In the genomic region with DNA sequence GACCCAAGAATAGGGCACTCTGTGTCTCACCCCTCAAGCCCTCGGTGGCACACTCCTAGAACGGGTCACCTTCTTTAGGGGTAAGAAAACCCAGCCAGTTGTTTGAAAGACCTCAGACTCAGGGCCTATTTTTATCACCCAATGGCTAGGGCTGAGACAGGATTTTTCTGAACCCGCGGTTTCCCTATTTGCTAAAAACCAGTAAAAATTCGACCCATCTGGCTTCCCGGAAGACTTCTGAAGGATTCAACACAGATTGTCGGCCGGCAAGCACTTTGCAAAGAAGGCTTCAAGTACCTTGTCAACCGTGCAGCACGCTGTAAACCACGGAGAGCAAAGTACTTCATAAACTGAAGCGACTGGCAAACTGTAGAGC, we compare ENCODE assay signal across 9 mouse cellular contexts. TPM values are rescaled to one million over a fixed set of nuclear protein-coding genes. Genes with fewer than 3 reads are reported as not detected.
DNase-seq lines count a peak whose midpoint lies in the region; ATAC-seq and TF ChIP-seq lines count a peak whose summit lies in the region.
"Had no signal": no experiment of that assay in that cellular context is flagged by ENCODE, and none has a peak within 500 bp of the region (broad histone marks: within the 10 kb centered on the region; RNA-seq: fewer than 3 reads in every experiment).

No protein-coding gene starts in this region.

- H3K4me2 ChIP-seq in lung, embryonic 15.5 days: peak overlapping the region; percentile 91
- H3K4me2 ChIP-seq in embryonic facial prominence, embryonic 15.5 days (replicated peaks): peak overlapping the region; percentile 96

- no peaks in the 10 kb centered on the region for H3K9me3 ChIP-seq in lung, embryonic 15.5 days
- H3K9me3 ChIP-seq in embryonic facial prominence, embryonic 15.5 days (replicated peaks): no peaks in the 10 kb centered on the region
- no peaks in the 10 kb centered on the region for H3K9me3 ChIP-seq in limb, embryonic 10.5 days (replicated peaks)

- H3K36me3 ChIP-seq in lung, embryonic 15.5 days: no peaks in the 10 kb centered on the region
- no peaks in the 10 kb centered on the region for H3K36me3 ChIP-seq in embryonic facial prominence, embryonic 15.5 days
- no peaks in the 10 kb centered on the region for H3K36me3 ChIP-seq in limb, embryonic 10.5 days
- no peaks in the 10 kb centered on the region for H3K36me3 ChIP-seq in small intestine, adult 2 months (ENCODE audit: control insufficient read depth, insufficient read depth, low read length)

- H3K4me1 ChIP-seq in lung, embryonic 15.5 days: peaks cover 62% of the 10 kb centered on the region
- no peaks in the 10 kb centered on the region; the same call in 1 of the 2 replicates for H3K4me1 ChIP-seq in lung, adult 2 months (ENCODE audit: control insufficient read depth, insufficient read depth, low read length)
- peaks cover 68% of the 10 kb centered on the region for H3K4me1 ChIP-seq in embryonic facial prominence, embryonic 15.5 days
- H3K4me1 ChIP-seq in limb, embryonic 10.5 days: peaks cover 79% of the 10 kb centered on the region
- H3K4me1 ChIP-seq in small intestine, adult 2 months (ENCODE audit: control insufficient read depth, insufficient read depth, insufficient read length, low read length): peaks cover 49% of the 10 kb centered on the region

- H3K9ac ChIP-seq in lung, embryonic 15.5 days: peak overlapping the region; percentile 53
- H3K9ac ChIP-seq in embryonic facial prominence, embryonic 15.5 days: no peak overlapping the region

- ATAC-seq in lung, embryonic 15.5 days (ENCODE audit: borderline replicate concordance, extremely low read depth, low FRiP score, low TSS enrichment): no peak
- ATAC-seq in embryonic facial prominence, embryonic 15.5 days (ENCODE audit: insufficient number of reproducible peaks, low FRiP score, low TSS enrichment, low read depth): no peak

- no peak for TF ChIP-seq CTCF in lung, adult 2 months (IDR thresholded peaks at IDR 0.05; ENCODE audit: insufficient read depth, low read length)
- no peak for TF ChIP-seq CTCF in small intestine, adult 2 months (IDR thresholded peaks at IDR 0.05; ENCODE audit: extremely low read depth, insufficient read length, insufficient replicate concordance, low read depth, low read length)

- peak overlapping the region; percentile 47; the same call in 1 of the 2 replicates for H3K27ac ChIP-seq in lung, embryonic 15.5 days
- peak overlapping the region; percentile 95 for H3K27ac ChIP-seq in embryonic facial prominence, embryonic 15.5 days (replicated peaks)
- H3K27ac ChIP-seq in limb, embryonic 10.5 days: peak overlapping the region; percentile 97
- no peak overlapping the region for H3K27ac ChIP-seq in small intestine, adult 2 months (ENCODE audit: insufficient read depth, low read depth, low read length)

- no peak for TF ChIP-seq POLR2A in lung, adult 2 months (IDR thresholded peaks at IDR 0.05; ENCODE audit: borderline replicate concordance, extremely low read depth, low read depth, low read length)
- no peak for TF ChIP-seq POLR2A in small intestine, adult 2 months (IDR thresholded peaks at IDR 0.05; ENCODE audit: low read depth, low read length)

- 6% methylated on average over 12 of the region's 12 CpGs for WGBS in lung, embryonic 15.5 days
- WGBS in lung, adult 2 months: 13% methylated on average over 12 of the region's 12 CpGs
- whole genome bisulfite sequencing in embryonic facial prominence, embryonic 15.5 days: 6% methylated on average over 12 of the region's 12 CpGs
- 9% methylated on average over 12 of the region's 12 CpGs for WGBS in limb, embryonic 10.5 days
- WGBS in small intestine, adult 2 months: 3% methylated on average over 12 of the region's 12 CpGs

- H3K27me3 ChIP-seq in lung, embryonic 15.5 days: peaks cover 64% of the 10 kb centered on the region
- H3K27me3 ChIP-seq in embryonic facial prominence, embryonic 15.5 days: peaks cover 8% of the 10 kb centered on the region
- H3K27me3 ChIP-seq in limb, embryonic 10.5 days (ENCODE audit: low read depth, poor library complexity, severe bottlenecking): peaks cover 59% of the 10 kb centered on the region
- no peaks in the 10 kb centered on the region; the same call in 1 of the 2 replicates for H3K27me3 ChIP-seq in small intestine, adult 2 months (ENCODE audit: control insufficient read depth, insufficient read depth, low read length)

- no peak for DNase-seq in lung, adult 2 months
- DNase-seq in limb, embryonic 10.5 days (ENCODE audit: low spot score): no peak
- no peak for DNase-seq in right cerebral cortex, postnatal 36 days (ENCODE audit: low spot score in 2 of 2)
- no peak for DNase-seq in frontal cortex, postnatal 14 days (ENCODE audit: low spot score in 2 of 2)
- no peak for DNase-seq in gastrocnemius, adult 8-10 months (ENCODE audit: low spot score in 2 of 2)
- DNase-seq: kidney, adult 9 months had no signal

- peak overlapping the region; percentile 67 for H3K4me3 ChIP-seq in lung, embryonic 15.5 days
- H3K4me3 ChIP-seq in lung, adult 2 months (replicated peaks; ENCODE audit: extremely low read depth, low read depth, low read length): no peak overlapping the region
- H3K4me3 ChIP-seq in embryonic facial prominence, embryonic 15.5 days (replicated peaks): peak overlapping the region; percentile 67
- peak overlapping the region; percentile 80 for H3K4me3 ChIP-seq in limb, embryonic 10.5 days
- H3K4me3 ChIP-seq in small intestine, adult 2 months (ENCODE audit: low read depth, low read length): peak overlapping the region; percentile 86

RNA-seq across cellular contexts. Expression of a gene that starts 1.4 kb away (rescaled TPM):
- polyA plus RNA-seq in lung, embryonic 15.5 days (2015; fragmentation: Nextera tagmentation; extraction: Ambion mirVana): 5.1 and 5.8 TPM in 2 replicates
- 4.6 and 6.8 TPM in 2 replicates for polyA plus RNA-seq in lung, adult 2 months (2012; rRNA removed)
- polyA plus RNA-seq in embryonic facial prominence, embryonic 15.5 days (2015; fragmentation: Nextera tagmentation; extraction: Ambion mirVana): 12.2 and 13.1 TPM in 2 replicates
- 9.6 and 10.8 TPM in 2 replicates for polyA plus RNA-seq in limb, embryonic 10.5 days (2016; fragmentation: Nextera tagmentation; extraction: Ambion mirVana)
- polyA plus RNA-seq in small intestine, adult 2 months (2012; rRNA removed): 32.1 and 57.6 TPM in 2 replicates
- total RNA-seq in gastrocnemius, adult 8-10 months (2022): under 1 TPM in 3 of 4 experiments, not detected in 1; 0.24 to 0.75 (median 0.56) TPM

RNA-seq across cellular contexts. Expression of a gene that starts 51.6 kb away (rescaled TPM):
- 46.4 and 51.0 TPM in 2 replicates for polyA plus RNA-seq in lung, embryonic 15.5 days (2015; fragmentation: Nextera tagmentation; extraction: Ambion mirVana)
- 65.1 and 67.3 TPM in 2 replicates for polyA plus RNA-seq in lung, adult 2 months (2012; rRNA removed)
- polyA plus RNA-seq in embryonic facial prominence, embryonic 15.5 days (2015; fragmentation: Nextera tagmentation; extraction: Ambion mirVana): 85.7 and 86.5 TPM in 2 replicates
- 10.6 TPM in 2 replicates for polyA plus RNA-seq in limb, embryonic 10.5 days (2016; fragmentation: Nextera tagmentation; extraction: Ambion mirVana)
- polyA plus RNA-seq in small intestine, adult 2 months (2012; rRNA removed): 58.9 and 71.3 TPM in 2 replicates
- 10 to 100 TPM in 1 of 4 experiments, 1 to 10 TPM in 3; 3.3 to 11.0 (median 7.2) TPM for total RNA-seq in gastrocnemius, adult 8-10 months (2022)

RNA-seq across cellular contexts. Expression of a gene that starts 58.4 kb away (rescaled TPM):
- polyA plus RNA-seq in lung, embryonic 15.5 days (2015; fragmentation: Nextera tagmentation; extraction: Ambion mirVana): 22.1 and 24.6 TPM in 2 replicates
- 74.2 and 84.9 TPM in 2 replicates for polyA plus RNA-seq in lung, adult 2 months (2012; rRNA removed)
- 44.1 and 46.0 TPM in 2 replicates for polyA plus RNA-seq in embryonic facial prominence, embryonic 15.5 days (2015; fragmentation: Nextera tagmentation; extraction: Ambion mirVana)
- 2.8 and 5.9 TPM in 2 replicates for polyA plus RNA-seq in limb, embryonic 10.5 days (2016; fragmentation: Nextera tagmentation; extraction: Ambion mirVana)
- polyA plus RNA-seq in small intestine, adult 2 months (2012; rRNA removed): 82.5 and 108 TPM in 2 replicates
- total RNA-seq in gastrocnemius, adult 8-10 months (2022): 1 to 10 TPM; 2.2 to 8.2 (median 5.5) TPM
